Mouse (Mus musculus): ENCODE results near the gene Fam126b. TPM values are rescaled to one million over a fixed set of nuclear protein-coding genes. Genes with fewer than 3 reads are reported as not detected.

Fam126b gene
- polyA plus RNA-seq, 1 experiment: 1.7 TPM

GRCm38 (mm10) chr1:58504577-58505254 is 81.4 kb downstream of the Fam126b start, which contains the start of gene Orc2:
Gene Orc2, minus strand, starts transcription at chr1:58505109.
- Histone ChIP-seq H3K27me3 (replicated peaks) (no peaks in the 10 kb centered on the region), H3K4me3 (replicated peaks) (peak within 1 kb of the TSS; percentile 100), H3K36me3 (replicated peaks; ENCODE audit: low read length) (peaks cover 44% of the 10 kb centered on the region), H3K9me3 (peaks cover 31% of the 10 kb centered on the region), H3K4me1 (peaks cover 23% of the 10 kb centered on the region)
- TF ChIP-seq GATA1 (IDR thresholded peaks at IDR 0.05; ENCODE audit: borderline replicate concordance, low read length) (no peak), FLI1 (IDR thresholded peaks at IDR 0.05; ENCODE audit: low read length) (0 out of 2 replicates have a peak, but pooled peaks have one; percentile 46)

GRCm38 (mm10) chr1:58503793-58504370 is 82.2 kb downstream of the Fam126b start:
- H3K4me1 ChIP-seq: peaks cover 23% of the 10 kb centered on the region
- peak overlapping the region; percentile 100 for H3K4me3 ChIP-seq (replicated peaks)
- TF ChIP-seq GATA1 (IDR thresholded peaks at IDR 0.05; ENCODE audit: borderline replicate concordance, low read length) (no peak), FLI1 (IDR thresholded peaks at IDR 0.05; ENCODE audit: low read length) (no peak)
- H3K36me3 ChIP-seq (replicated peaks; ENCODE audit: low read length): peaks cover 48% of the 10 kb centered on the region
- peaks cover 24% of the 10 kb centered on the region for H3K9me3 ChIP-seq
- H3K27me3 ChIP-seq (replicated peaks): no peaks in the 10 kb centered on the region

- no peaks in the 10 kb centered on the region for H3K27me3 ChIP-seq (replicated peaks)
- peaks cover 16% of the 10 kb centered on the region for H3K9me3 ChIP-seq
- no peak for TF ChIP-seq FLI1 (IDR thresholded peaks at IDR 0.05; ENCODE audit: low read length)
- peaks cover 23% of the 10 kb centered on the region for H3K4me1 ChIP-seq
- peaks cover 47% of the 10 kb centered on the region for H3K36me3 ChIP-seq (replicated peaks; ENCODE audit: low read length)
- peak overlapping the region; percentile 100 for H3K4me3 ChIP-seq (replicated peaks)
Observed at GRCm38 (mm10) chr1:58503134-58503533, 83.0 kb downstream of the Fam126b start.

- Histone ChIP-seq H3K27me3 (replicated peaks) (no peaks in the 10 kb centered on the region), H3K9me3 (no peaks in the 10 kb centered on the region), H3K4me1 (peaks cover 15% of the 10 kb centered on the region), H3K36me3 (replicated peaks; ENCODE audit: low read length) (peaks cover 71% of the 10 kb centered on the region), H3K4me3 (replicated peaks) (no peak overlapping the region)
- TF ChIP-seq FLI1 (IDR thresholded peaks at IDR 0.05; ENCODE audit: low read length): no peak
- no peak for TF ChIP-seq GATA1 (IDR thresholded peaks at IDR 0.05; ENCODE audit: borderline replicate concordance, low read length)
Observed at GRCm38 (mm10) chr1:58498758-58499157, 87.4 kb downstream of the Fam126b start.

- TF ChIP-seq GATA1 (IDR thresholded peaks at IDR 0.05; ENCODE audit: borderline replicate concordance, low read length) (no peak), FLI1 (IDR thresholded peaks at IDR 0.05; ENCODE audit: low read length) (no peak)
- Histone ChIP-seq H3K9me3 (no peaks in the 10 kb centered on the region), H3K36me3 (replicated peaks; ENCODE audit: low read length) (peaks cover 82% of the 10 kb centered on the region), H3K4me1 (peaks cover 4% of the 10 kb centered on the region; the same call in 1 of the 2 replicates), H3K27me3 (replicated peaks) (no peaks in the 10 kb centered on the region), H3K4me3 (replicated peaks) (no peak overlapping the region)
Observed at GRCm38 (mm10) chr1:58497678-58498077, 88.4 kb downstream of the Fam126b start.

GRCm38 (mm10) chr1:58495603-58496002 is 90.5 kb downstream of the Fam126b start:
- Histone ChIP-seq H3K9me3 (no peaks in the 10 kb centered on the region), H3K4me1 (no peaks in the 10 kb centered on the region), H3K36me3 (replicated peaks; ENCODE audit: low read length) (peaks cover 95% of the 10 kb centered on the region), H3K4me3 (replicated peaks) (no peak overlapping the region), H3K27me3 (replicated peaks) (no peaks in the 10 kb centered on the region)
- no peak for TF ChIP-seq GATA1 (IDR thresholded peaks at IDR 0.05; ENCODE audit: borderline replicate concordance, low read length)
- TF ChIP-seq FLI1 (IDR thresholded peaks at IDR 0.05; ENCODE audit: low read length): no peak

GRCm38 (mm10) chr1:58482647-58483046 is 103.5 kb downstream of the Fam126b start:
- H3K36me3 ChIP-seq (replicated peaks; ENCODE audit: low read length): peaks cover 87% of the 10 kb centered on the region
- H3K4me3 ChIP-seq (replicated peaks): no peak overlapping the region
- TF ChIP-seq GATA1 (IDR thresholded peaks at IDR 0.05; ENCODE audit: borderline replicate concordance, low read length) (no peak), FLI1 (IDR thresholded peaks at IDR 0.05; ENCODE audit: low read length) (no peak)
- H3K9me3 ChIP-seq: no peaks in the 10 kb centered on the region
- peaks cover 2% of the 10 kb centered on the region; the same call in 1 of the 2 replicates for H3K4me1 ChIP-seq
- no peaks in the 10 kb centered on the region for H3K27me3 ChIP-seq (replicated peaks)

- no peak overlapping the region for H3K4me3 ChIP-seq (replicated peaks)
- no peaks in the 10 kb centered on the region for H3K27me3 ChIP-seq (replicated peaks)
- H3K4me1 ChIP-seq: no peaks in the 10 kb centered on the region
- TF ChIP-seq FLI1 (IDR thresholded peaks at IDR 0.05; ENCODE audit: low read length) (no peak), GATA1 (IDR thresholded peaks at IDR 0.05; ENCODE audit: borderline replicate concordance, low read length) (no peak)
- H3K36me3 ChIP-seq (replicated peaks; ENCODE audit: low read length): peaks cover 84% of the 10 kb centered on the region
- no peaks in the 10 kb centered on the region for H3K9me3 ChIP-seq
Observed at GRCm38 (mm10) chr1:58475662-58476061, 110.5 kb downstream of the Fam126b start.

Other genes with a start within 250 kb of the Fam126b start
- 0.56 and 3.4 TPM in 2 replicates for gene Bzw1, start 193.4 kb downstream of the Fam126b start, polyA plus RNA-seq (2012; ENCODE audit: insufficient read depth, low replicate concordance)
- 0.98 TPM in 1 of 2 replicates, not detected in the other for gene Clk1, start 162.3 kb downstream of the Fam126b start, polyA plus RNA-seq (2012; ENCODE audit: insufficient read depth, low replicate concordance)
- 4.4 and 4.8 TPM in 2 replicates for gene Nif3l1, start 141.2 kb downstream of the Fam126b start, polyA plus RNA-seq (2012; ENCODE audit: insufficient read depth, low replicate concordance)
- gene Ppil3, start 140.8 kb downstream of the Fam126b start, polyA plus RNA-seq (2012; ENCODE audit: insufficient read depth, low replicate concordance): 1.5 and 17.3 TPM in 2 replicates
- 1.7 and 23.4 TPM in 2 replicates for gene Orc2, start 81.2 kb downstream of the Fam126b start, polyA plus RNA-seq (2012; ENCODE audit: insufficient read depth, low replicate concordance)
- 7.0 TPM in 1 of 2 replicates, not detected in the other for gene Ndufb3, start 61 bp upstream of the Fam126b start, polyA plus RNA-seq (2012; ENCODE audit: insufficient read depth, low replicate concordance)
- gene Als2cr12, start 109.7 kb upstream of the Fam126b start, polyA plus RNA-seq (2012; ENCODE audit: insufficient read depth, low replicate concordance): not detected in 2 replicates
- gene Cflar, start 125.2 kb upstream of the Fam126b start, polyA plus RNA-seq (2012; ENCODE audit: insufficient read depth, low replicate concordance): 3.4 and 5.3 TPM in 2 replicates
- gene Casp8, start 209.1 kb upstream of the Fam126b start, polyA plus RNA-seq (2012; ENCODE audit: insufficient read depth, low replicate concordance): 2.4 TPM in 1 of 2 replicates, not detected in the other

Data from megakaryocyte, embryonic 14.5 days (primary cell).